Mouse (Mus musculus) liver, embryonic 14.5 days (tissue): ENCODE measurements around the gene Ampd3.

Experiments used
- CTCF ChIP-seq: IDR thresholded peaks from 2 replicates; pipeline ENCODE4 v1.5.1; 2016; ENCODE audit warnings: antibody characterized with exemption, low read depth, control low read depth
- EP300 ChIP-seq: IDR thresholded peaks from 2 replicates; pipeline ENCODE4 v1.6.1; 2016; ENCODE audit warnings: antibody characterized with exemption, low read depth

GRCm38 (mm10) chr7:110768451-110769064 lies 552 bp downstream of the Ampd3 start:
- TF ChIP-seq CTCF (no peak), EP300 (no peak)
